Mouse (Mus musculus): ENCODE measurements around the gene Zfp866.

The Zfp866 gene

DNA sequence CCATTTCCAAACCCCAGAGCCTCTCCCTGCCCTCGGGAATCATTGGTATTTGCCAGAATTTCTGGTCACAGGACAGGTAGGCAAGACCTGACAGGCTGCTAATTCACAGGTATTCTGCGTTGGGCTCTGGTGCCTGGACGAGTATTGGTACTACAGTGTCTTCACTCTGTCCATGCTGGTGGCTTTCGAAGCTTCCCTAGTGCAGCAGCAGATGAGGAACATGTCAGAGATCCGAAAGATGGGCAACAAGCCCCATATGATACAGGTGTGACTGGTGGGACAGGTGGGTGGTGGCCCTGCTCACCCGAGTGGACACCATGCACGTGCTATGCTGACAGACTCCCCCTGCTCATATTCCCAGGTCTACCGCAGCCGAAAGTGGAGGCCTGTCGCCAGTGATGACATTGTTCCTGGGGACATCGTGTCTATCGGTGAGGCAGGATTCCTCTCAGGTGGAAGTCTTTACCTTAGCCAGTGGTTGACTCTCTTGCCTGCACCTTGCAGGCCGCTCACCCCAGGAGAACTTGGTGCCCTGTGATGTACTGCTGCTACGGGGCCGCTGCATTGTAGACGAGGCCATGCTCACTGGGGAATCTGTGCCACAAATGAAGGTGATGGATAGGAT lies 5.9 kb upstream of the Zfp866 start:
- DNase-seq: no peak

DNA sequence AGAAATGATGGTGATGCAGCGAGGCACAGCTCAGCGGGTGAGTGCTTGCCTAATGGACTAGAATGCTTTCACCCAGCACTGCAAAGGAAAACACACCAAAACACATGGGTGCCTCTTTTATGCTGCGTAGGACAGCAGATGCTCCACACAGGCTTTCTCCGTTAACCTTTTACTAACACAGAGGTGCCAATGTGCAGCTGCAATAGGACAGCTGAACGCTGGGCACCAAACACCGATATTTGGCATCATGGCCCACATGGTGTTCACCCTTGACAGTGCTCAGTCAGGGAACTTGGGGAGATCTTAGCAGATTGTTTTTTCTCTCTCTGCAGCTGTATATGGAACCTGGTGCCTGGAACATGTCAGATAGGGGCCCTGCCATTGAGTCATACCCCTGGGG lies 3.9 kb upstream of the Zfp866 start:
- DNase-seq: no peak

DNA sequence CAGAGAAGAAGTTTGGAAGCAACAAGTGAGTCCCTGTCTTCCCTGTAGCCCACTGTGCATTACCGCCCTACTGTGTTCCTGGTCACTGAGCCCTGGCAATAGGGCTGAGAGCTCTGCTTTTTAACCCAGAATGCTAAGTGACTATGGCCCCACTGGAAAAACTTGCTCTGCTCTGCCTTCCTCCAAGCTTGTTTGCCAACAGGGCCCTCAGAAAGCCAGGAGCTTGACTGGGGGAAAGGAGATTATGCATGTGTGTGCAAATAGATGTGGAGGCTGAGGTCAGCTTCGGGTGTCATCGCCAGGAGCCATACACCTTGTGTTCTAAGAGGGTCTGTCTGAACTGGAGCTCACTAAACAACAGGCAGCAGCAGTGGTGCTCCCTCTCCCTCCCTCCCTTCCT lies 3.1 kb upstream of the Zfp866 start:
- no peak for DNase-seq

DNA sequence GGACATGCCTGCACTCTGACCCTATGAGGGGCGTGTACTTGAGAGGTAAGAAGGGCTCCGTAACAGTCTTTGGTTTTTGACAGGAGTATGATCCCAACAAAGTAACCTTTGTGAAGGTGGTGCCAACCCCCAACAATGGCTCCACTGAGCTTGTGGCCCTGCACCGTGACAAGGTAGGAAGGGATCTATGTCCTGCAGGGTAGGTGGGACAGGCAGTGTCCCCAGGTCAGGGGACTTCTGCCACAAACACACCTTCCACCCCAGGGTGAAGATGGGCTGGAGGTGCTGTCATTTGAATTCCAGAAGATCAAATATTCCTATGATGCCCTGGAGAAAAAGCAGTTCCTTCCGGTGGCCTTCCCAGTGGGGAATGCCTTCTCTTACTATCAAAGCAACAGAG lies 2.7 kb upstream of the Zfp866 start:
- DNase-seq: no peak

DNA sequence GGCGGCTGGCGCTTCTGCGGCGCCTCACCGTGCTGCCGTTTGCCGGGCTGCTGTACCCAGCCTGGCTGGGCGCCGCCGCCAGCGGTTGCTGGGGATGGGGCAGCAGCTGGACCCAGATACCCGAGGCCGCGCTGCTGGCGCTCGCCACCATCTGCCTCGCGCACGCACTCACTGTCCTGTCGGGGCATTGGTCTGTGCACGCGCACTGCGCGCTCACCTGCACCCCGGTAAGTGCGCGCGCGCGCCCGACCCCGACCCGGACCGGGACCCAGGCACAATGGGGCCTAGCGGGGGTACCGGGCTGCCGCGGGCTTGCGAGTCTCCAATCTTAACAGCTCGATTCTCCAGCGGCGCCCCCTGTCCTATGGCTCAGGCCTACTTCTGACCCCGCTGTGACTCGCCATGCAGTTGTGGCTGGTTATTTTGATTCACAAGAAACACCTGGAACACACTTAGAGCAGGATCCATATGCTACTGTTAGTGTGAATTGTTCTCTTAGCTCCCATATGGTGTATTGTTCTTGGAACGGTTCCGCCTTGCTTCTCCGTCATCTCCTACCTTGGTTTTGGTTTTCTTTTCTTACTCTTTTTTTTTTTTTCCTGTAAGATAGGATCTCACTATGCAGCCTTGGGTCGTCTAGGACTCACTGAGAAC lies 564 bp upstream of the Zfp866 start:
- DNase-seq: peak; percentile 56

DNA sequence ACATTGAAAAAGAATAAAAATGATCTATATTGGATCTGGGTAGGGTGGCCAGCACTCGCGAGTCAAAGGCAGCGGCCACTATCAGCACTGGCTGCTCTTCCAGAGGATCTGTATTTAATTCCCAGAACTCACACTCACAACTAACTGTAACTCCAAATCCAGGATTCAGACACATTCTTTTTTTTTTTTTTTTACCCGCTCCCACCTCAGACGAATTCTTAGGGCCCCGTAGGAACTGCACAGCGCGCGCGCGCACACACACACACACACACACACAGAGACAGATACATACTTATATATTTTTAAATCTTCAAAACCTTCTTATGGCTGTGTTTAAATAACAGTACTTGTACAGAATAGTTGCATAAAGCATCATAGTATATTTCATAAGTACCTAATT lies 614 bp downstream of the Zfp866 start:
- DNase-seq: no peak

DNA sequence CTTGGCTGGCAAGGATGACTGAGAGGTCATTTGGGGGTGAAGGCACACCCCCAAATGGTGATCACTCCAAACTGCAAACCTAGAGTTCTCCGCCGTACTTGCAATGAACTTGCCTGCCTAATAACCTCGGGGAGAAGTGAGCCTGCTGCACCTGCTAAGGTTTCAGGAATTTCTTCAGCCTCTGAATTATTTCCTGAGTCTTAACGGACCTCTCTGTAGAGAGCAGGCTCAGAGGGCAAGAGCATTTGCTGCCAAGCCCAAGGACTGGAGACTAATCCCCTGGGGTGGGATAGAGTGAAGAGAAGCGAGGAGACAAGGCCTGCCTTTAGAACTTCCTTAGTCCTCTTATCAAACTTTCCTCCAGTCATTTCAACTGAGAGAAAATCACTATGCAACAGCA lies 1.2 kb downstream of the Zfp866 start:
- no peak for DNase-seq

DNA sequence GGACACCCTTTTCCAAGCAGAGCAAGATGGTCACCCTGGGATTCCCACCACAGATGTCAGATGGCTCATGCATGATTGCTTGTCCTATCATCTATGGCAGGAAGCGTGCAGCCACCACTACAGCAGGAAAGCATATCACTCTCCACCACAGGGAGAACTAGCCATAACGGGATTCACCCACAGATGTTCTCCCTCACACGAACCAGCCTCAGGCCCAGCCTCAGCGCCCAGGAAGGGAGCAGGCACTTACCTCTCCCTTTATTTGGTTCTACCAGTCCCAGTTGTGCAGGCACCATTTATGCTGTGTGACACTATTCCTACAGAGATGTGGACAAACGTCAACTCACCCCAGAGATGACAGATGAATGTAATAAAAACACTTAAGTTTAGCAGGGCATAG lies 1.9 kb downstream of the Zfp866 start:
- no peak for DNase-seq

DNA sequence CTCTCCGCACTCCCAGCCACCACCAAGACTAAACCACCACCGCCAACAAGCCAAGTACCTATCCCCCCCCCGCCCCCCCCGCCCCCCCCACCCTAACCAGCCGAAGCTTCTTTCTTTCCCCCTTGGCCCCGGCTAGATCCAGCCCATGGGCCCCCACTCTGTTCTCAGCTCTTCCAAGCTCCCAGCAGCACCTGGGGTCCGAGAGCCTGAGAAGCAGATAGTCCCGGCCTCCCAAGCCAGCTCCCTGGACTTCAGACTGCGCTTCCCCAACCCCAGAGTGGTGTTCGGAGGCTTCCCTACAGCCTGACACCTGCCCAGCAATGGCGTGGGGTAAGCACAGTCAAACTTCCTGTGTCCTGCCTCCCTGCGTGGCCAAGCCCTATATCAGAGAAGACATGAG lies 13.9 kb downstream of the Zfp866 start:
- DNase-seq: no peak

DNA sequence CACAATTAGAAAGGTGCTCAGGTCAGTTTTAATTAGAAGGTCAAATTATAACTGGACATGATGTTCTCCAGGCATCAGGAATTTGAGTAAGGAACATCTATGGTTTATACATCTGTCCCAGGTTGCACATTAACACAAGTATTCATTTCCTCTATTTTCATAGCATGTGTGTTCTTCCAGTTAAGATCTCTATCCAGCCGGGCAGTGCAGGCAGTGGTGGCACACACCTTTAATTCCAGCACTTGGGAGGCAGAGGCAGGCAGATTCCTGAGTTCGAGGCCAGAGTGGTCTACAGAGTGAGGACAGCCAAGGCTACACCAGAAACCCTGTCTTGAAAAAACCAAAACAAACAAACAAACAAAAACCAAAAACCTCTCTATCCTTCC lies 15.8 kb downstream of the Zfp866 start:
- no peak for DNase-seq

DNA sequence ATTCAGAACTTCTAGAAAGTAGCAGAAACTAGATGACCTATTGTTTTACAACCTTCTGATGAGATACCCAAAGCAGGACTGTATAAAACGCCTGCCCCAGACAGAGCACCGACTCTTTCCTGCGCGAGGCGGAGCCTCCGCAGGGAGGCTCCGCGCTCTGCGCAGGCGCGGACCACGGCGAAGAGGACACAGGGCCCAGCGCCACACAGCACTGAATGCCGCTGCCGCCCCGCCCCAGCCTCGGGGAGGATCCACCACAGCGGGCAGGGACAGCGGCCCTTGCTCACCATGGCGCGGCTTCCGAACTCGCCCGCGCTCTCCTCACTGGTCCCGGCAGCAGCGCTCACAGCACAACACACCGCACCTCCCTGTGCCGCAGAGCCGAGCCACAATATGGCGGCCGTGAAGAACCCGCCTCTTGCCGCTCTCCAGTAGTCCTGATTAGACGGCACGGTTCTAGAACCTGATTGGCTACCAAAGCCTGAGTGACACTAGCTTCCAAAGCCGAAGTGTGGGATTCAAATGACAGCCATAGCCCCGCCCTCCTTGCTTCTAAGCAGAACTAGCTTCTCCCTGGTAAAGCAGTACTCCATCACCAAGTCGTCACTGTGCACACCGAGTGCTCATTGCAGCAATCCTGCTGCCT lies 16.4 kb downstream of the Zfp866 start, which contains the start of gene Gm20422:
Gene Gm20422, minus strand, starts transcription at position 384 of the 646 bp plus-strand sequence.
- DNase-seq: peak; percentile 94

DNA sequence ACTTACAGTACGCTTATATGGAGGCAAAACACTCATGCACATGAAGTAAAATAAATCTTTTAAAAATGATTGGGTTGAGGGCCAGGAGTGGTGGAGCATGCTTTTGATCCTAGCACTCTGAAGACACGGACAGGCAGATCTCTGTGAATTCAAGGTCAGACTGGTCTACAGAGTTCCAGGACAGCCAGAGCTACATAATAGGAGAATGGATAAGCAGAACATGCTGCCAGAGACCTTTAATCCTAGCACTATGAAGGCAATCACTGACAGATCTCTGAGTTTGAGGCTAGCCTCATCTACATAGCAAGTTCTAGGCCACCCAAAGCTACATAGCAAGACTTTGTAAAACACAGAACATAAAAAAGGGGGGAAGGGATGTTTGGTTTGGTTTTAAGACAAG lies 18.9 kb downstream of the Zfp866 start:
- no peak for DNase-seq

DNA sequence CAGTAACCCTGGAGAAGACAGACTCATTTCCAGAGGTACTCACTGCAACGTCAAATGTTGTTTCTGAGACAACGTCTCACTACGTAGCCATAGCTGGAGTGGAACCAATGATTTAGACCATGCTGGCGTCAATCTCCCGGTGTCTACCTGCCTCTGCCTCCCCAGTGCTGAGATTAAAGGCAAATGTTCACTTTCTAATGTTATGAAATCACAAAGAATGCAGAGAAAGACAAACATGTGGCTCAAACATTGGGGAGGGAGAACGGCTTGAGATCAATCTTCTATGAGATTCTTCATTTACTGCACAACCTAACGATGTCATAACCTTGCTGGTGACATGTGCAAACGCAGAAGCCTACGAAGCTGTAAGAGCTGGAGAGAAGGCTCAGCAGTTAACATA lies 19.8 kb downstream of the Zfp866 start:
- no peak for DNase-seq

DNA sequence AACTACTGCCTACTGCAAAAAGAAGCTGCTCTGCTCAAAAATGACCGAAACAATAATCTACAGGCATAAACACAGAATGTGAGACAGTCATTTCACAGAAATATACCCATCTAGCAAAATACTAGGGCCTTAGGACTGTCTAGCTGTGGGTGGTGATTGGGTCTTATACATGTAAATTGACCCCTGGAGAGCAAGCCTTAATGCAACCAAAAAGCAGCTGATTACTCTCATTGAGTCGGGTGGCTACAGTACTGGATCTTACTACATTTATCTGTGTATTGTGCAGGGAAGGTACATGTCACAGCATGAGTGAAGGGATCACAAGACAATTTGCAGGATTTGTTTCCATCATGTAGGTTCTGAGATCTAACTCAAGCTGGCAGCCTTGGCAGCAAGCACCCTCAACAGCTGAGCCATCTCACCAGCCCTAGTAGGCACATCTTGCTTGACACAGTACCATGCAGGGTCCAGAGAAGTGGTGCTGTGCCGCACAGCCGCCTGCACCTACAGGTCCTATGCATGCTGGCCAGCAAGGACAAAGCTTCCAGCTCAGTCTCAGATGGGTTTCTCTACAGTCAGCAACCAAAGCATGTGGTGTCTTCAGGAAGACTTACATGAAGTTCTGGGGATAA lies 29.0 kb downstream of the Zfp866 start:
- DNase-seq: no peak

DNA sequence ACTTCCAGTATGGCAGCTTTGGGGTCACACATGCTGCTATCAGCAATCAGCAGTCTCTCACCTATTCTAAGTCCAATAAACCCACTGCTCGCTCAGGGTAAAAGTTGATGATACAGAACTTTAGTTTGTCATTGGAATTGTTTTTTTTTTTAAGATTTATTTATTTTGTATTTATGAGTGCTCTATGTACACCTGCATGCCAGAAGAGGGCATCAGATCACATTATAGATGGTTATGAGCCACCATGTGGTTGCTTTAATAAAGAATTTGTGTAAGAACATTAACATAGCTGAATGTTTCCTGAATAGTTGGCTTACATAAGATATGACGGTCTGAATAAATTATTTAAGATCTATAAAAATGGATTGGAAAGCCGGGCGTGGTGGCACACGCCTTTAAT lies 32.7 kb downstream of the Zfp866 start:
- no peak for DNase-seq

DNA sequence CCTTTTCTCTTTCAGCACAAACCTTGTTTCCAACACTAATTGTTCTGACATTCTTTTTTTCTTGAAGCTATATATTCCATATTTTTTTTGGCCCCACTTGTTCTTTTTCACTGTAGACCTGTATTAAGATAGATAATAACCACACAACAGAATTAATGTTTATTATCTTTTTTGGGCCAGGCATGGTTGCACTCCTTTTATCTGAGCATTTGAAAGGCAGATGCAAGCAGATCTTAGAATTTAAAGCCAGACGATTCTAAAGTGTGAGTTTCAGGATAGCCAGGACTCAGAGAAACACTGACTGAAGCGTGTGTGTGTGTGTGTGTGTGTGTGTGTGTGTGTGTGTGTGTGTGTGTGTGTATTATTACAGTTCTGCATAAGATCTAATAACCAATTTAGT lies 38.5 kb downstream of the Zfp866 start:
- DNase-seq: no peak

DNA sequence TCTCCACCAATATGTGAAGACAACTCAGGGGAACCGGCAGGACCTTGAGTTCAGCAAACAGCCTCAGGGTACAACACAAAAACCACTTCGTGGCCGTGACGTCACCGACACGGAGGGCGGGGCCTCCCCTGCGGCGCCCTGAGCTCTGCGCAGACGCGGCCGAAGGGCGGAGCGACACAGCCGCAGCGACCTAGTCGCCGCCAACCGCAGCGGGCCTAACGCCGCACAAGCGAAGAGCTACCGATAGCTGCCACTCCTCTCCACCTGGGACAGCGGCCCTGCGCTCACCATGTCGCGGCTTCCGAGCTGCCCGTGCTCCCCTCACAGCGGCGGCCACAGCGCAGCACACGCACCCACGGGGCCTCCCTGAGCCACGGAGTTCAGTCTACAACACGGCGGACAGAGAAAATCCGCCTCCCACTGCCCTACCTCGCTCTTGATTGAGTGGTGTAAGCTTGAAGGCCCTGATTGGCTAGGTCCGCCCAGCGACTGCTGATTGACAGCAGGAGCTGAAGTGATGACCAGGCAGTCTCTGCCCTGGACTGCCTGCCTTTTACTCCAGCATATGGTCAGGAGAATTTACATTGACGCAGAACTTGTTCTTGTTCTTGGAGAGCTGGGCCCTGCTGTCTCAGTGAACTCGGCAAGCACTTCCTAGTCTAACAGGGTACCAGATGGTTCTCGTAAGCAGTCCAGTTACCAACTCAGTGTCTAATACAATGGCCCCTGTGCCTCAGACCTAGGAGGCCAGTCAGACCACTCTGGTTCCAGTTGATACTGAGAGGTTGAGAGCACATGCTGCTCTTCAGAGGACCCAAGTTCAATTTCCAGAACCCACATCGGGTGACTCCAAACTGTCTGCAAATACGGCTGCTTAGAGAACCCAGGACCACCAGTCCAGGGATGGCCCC lies 41.2 kb downstream of the Zfp866 start, which contains the start of gene Zfp963:
Gene Zfp963, minus strand, starts transcription at position 427 of the 911 bp plus-strand sequence.
- DNase-seq: peak; percentile 97

DNA sequence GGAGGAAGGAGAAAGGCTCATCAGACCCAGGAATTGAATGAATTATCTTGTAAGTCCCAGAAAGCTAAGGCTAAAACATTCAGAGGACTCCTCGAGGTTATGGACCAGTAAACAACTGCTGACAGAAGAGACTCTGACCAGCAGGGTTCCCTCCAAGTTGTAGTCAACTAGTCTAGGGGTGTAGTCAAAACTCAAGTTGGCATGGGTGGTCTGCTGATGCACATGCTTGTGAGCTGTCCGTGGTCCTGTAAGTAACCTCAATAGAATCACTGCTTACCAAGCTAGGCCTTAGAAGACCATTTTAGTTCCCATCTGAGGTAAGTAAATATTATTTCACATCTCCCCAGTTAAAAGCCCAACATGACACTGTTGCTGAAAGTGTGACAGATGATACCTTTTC lies 49.7 kb downstream of the Zfp866 start:
- no peak for DNase-seq

DNA sequence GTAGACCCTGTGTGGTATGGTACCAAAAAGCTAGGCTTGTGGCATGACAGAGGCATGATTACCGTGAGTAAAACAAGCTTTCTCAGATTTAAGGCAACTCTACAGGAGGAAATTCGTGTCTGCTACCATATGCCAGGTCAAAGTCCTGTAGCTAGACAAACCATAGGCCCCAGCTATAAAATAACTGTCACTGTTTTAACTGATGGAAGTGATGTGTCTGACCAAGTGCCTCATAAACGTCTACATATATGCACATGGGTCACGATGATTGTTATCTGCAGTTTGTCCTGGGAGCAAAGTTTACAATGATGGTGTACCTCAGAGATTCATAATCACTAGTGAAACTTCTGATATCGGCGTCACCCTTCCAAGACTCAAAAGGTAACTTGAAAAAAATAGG lies 50.2 kb downstream of the Zfp866 start:
- DNase-seq: no peak

DNA sequence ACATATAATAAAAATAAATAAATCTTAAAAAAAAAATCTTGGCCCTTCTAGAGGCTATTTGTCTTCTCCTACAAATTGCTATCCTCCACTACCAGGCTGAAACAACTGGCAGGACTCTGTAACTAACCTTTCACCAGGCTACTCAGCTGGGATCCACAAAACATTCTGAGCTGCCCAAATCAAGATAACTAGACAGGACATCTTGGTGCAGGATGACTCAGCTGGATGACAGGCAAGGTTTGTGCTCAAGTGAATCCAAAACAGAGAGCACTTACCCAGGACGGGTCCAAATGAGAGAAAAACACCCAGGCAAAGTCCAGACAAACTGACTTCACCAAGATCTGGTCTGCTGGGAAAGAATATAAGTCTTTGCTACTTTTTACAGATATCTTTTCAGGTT lies 55.5 kb downstream of the Zfp866 start:
- no peak for DNase-seq

DNA sequence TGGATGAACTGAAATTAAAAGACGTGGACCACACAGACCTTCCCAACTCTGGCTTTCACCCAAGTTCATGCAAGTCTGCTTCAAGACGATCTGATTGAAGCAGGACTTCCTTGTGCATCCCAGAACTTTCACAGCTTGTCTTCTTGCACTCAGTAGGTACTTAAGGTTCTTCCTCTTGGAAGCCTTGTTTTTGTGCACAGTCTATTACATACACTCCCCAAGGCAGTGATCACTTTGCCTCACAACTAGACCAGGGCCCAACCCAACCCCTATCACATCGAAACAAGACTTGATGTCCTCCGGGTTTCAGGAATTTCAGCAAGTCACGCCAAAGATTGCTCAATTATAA lies 73.8 kb downstream of the Zfp866 start:
- no peak for DNase-seq

DNA sequence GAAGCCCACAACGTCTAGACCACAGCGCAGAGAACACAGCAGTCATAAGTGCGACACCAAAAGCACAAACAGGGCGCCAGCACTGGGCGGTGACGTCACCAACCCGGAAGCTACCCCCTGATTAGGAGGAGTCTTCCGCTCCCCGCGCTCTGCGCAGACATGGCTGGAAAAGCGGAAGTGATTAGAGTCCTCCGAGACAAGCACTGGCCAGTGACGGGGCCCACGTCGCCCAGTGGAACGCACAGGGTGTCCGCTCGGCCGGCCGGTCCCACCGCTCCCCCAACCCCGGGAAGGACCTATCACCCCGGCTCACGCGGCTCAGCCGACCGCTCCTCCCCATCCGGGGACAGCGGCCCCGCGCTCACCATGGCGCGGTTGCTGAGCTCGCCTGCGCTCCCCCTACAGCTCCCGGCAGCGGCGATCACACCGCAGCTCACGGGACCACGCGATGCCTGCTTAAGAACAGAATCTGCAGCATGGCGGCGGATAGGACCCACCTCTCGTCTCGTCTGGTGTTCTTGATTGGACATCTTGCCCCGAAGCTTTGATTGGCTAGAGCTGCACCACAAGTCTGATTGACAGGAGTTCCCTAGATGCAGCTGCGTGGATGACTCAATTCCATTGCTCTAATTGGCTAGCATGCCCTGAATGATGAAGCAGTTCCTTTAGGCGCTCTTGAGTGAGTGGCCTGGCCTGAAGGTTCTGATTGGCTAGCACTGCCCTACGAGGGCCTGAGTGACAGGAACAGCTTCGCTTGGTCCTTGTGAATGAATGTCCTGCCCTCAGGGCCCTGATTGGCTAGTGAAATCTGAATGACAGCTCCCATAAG lies 74.4 kb downstream of the Zfp866 start:
- peak; percentile 97 for DNase-seq

All from kidney, postnatal 14 days (tissue).